Mouse (Mus musculus): ENCODE measurements around the gene Agmo.

Agmo gene

DNA sequence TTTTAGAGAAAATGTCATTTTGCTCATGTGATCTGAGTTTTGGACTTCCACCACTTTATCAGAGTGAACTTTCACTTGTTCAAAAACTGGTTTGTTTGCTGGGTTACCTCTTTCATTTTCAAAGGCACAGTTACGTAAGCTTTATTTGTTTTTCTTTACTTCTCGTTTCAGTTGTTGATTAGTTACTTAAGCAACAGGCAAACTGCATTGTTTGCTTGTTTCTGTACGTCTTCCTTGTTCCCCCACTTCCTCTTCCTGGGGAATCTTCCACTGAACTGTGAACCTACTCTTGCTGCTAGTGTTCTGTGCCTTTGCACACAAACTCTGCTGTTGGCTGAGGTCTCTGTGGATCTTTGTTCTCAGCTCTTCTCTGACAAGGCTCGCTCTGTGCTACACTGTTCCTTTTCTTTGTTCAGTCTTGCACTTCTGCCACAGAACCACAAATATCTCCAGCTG, at the start of gene Agmo:
TSS of gene Agmo (plus strand) at position 76 of the 456 bp plus-strand sequence.
- DNase-seq (ENCODE audit: low spot score in 2 of 2), result peak; percentile 5 to 16

DNA sequence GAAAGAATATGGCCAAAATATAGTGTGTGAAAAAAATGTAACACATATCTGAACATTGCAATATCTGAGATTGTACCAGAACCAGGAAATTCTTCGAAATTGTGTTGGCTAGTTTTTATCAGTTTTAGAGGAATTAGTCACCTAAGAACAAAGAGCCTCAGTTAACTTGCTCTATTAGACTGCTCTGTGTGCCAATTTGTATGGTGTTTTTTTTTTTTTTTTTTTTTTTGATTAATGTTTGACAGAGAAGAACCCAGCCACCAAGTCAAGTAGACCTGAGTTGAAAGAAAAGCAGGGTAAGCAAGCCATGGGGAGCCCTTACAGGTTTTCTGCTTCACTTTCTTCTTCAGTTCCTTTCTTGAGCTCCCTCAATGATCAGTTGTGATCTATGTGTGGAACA, 10.3 kb upstream of the Agmo start:
- no peak for DNase-seq (ENCODE audit: low spot score in 2 of 2)

DNA sequence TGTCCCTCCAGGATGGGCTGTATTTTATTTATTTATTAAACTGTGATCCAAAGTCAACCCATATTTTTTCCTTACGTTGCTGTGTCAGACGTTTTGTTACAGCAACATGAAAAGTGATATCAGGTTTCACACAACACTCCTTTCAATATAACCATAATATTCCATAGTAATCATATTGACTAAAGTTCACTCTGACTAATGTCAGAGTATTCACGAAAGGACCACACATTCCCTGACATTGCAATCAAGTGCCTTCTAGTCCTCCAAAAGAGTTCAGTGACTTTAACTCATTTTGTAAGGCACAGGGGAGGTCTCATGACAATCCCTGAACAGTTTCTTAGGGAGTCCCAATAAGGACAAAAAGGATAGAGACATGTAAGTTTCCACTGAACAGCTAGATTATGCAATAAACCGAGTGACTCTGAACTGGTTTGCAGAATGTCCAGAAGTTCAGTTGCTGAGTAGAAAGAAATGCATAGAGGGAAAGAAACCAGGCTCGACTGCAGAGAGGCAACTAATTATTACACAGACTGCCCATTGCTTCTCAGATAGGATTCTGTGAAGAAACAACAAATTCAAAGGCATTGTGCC, 371 bp upstream of the Agmo start:
- no peak for DNase-seq (ENCODE audit: low spot score in 2 of 2)

DNA sequence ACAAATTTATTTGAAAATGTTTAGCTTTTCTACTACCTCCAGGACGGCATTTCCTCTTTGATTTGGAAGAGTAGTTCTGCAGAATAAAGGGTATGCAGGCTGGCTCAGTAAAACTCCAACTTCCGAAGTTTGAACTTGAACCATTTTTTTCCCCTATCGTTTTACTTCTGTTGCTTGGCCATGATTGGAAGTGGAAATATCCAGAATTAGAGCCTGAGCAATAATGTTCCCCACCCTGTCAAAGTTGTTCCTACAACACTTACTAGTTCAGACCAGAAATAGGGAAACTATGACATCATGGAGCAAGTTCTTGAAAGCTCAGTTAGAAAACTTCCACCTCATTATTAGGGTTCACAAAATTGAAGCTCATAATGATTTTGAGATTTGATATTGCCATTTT, 1.0 kb downstream of the Agmo start:
- DNase-seq (ENCODE audit: low spot score in 2 of 2), result no peak

DNA sequence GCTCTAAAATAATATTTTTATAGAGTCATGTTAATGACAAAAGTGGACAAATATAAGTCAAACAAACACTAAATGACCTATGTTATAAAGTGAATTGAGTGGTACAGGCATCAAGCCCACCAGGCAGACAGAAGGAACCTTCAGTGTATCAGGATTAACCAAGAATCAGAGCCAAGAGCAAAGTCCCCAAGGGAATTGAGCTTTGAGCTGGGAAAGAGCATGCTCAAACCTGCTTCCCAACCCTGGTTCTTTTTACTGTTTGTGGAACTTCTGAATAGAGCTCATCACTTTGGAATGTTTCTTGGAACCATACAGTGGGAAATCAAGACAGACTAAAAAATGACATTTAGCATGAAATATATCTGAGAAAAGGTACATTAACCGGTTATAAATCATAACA, 3.4 kb downstream of the Agmo start:
- DNase-seq (ENCODE audit: low spot score in 2 of 2), result no peak

- DNase-seq (ENCODE audit: low spot score in 2 of 2), result no peak
Observed at GRCm38 (mm10) chr12:37251688-37252087, 10.2 kb downstream of the Agmo start.

DNA sequence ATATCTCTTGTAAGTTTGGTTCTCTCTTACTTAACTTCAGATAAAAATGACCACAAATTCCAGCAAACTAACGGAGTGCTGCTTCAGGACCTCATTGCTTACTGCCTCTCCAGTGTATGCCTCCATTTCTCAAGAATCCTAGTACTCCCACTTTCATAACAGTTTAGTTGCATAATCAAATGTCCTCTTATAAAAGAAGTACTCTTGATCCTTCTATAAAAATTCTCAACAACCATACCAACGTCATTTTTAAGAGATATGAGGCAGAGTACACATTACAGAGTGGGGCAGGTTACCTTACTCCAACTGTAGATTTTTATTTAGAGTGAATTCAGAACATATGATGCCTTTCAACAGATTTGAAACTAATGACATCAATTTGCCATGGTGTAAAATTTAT, 15.7 kb downstream of the Agmo start:
- DNase-seq (ENCODE audit: low spot score in 2 of 2), result no peak

- DNase-seq (ENCODE audit: low spot score in 2 of 2), result no peak
Observed at GRCm38 (mm10) chr12:37259771-37260528, 18.5 kb downstream of the Agmo start.

- no peak for DNase-seq (ENCODE audit: low spot score in 2 of 2)
Observed at GRCm38 (mm10) chr12:37263685-37264084, 22.2 kb downstream of the Agmo start.

DNA sequence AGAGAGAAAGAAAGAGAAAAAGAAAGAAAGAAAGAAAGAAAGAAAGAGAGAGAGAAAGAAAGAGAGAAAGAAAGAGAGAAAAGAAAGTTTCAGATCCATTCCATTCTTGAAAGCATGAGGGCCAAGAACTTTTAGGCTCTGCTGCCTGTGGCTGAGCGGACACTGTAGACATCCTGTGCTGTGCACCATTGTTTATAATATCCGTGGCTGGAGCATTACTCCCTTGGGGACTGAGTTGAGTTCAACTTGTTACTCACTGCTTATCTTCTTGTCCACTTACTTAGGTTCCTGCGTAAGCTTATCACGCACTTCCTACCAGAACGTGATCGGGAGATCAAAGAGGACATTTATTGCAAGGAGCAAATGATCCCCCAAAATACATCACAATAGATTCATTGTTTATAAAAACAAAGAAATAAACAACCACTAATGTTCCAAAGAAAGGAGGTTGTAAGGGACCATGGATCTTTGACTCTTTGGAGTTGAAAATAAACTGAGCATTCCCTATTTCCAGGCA, 27.3 kb downstream of the Agmo start:
- no peak for DNase-seq (ENCODE audit: low spot score in 2 of 2)

GRCm38 (mm10) chr12:37272660-37273059, 31.2 kb downstream of the Agmo start:
- DNase-seq (ENCODE audit: low spot score in 2 of 2), result no peak

- no peak for DNase-seq (ENCODE audit: low spot score in 2 of 2)
Observed at GRCm38 (mm10) chr12:37273964-37274657, 32.7 kb downstream of the Agmo start.

DNA sequence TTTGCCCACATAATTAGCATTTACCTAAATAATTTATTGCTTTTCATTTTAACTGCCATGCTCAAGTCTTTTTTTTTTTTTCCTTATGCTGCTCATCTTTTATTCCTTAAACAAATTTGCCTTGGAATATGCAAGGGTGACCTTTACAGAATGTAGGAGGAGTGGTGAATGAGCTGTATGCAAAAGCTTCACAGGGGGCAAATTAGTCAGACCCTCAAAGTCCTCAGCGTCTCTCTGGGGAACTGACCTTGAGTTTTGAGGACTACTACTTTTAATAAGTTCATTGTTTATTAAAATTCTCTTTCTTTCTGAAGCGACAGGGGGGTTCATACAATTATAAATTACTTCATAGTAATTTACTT, 33.2 kb downstream of the Agmo start:
- DNase-seq (ENCODE audit: low spot score in 2 of 2), result no peak

GRCm38 (mm10) chr12:37306956-37307466, 65.6 kb downstream of the Agmo start:
- DNase-seq (ENCODE audit: low spot score in 2 of 2), result no peak

GRCm38 (mm10) chr12:37310786-37311185, 69.3 kb downstream of the Agmo start:
- DNase-seq (ENCODE audit: low spot score in 2 of 2), result no peak

DNA sequence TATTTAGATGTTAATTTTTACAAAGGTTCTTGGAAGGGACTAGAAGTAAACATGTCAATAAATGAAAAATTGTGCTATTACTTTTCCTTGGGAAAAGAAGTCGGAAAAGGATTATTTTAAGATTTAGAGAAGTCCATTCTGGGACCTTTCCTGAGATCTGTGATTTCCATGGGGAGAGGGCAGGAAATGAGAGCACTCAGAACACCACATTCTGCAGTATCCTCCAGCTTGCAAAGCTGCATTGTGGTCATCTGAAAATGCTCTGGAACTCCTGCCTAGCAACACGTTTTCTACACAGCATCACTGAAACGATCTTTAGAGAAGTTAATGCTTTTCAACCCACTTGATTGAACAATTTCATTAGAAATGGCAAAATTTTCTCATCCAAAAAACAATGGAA, 81.4 kb downstream of the Agmo start:
- no peak for DNase-seq (ENCODE audit: low spot score in 2 of 2)

- DNase-seq (ENCODE audit: low spot score in 2 of 2), result no peak
Observed at GRCm38 (mm10) chr12:37334987-37335386, 93.5 kb downstream of the Agmo start.

GRCm38 (mm10) chr12:37344225-37344624, 102.8 kb downstream of the Agmo start:
- no peak for DNase-seq (ENCODE audit: low spot score in 2 of 2)

DNA sequence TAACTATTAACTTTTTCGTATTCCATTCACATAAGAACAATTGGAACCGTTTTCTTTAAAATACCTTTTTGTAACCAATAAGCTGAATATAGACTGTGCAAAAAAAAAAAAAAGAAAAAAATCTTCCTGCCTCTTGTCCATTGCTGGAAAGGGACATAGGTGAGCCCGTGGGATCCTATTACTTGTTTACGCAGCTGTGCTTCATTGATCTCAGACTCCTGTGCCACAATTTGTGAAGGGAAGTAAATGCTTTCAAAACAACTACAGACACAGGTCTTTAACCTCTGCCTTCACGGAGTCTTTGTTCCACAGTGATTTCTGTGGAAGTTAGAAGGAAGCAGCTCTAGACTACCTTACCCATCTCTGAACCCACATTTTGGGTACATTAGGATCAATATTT, 104.3 kb downstream of the Agmo start:
- DNase-seq (ENCODE audit: low spot score in 2 of 2), result no peak

GRCm38 (mm10) chr12:37392316-37392715, 150.9 kb downstream of the Agmo start:
- DNase-seq (ENCODE audit: low spot score in 2 of 2), result no peak

- DNase-seq (ENCODE audit: low spot score in 2 of 2), result no peak
Observed at GRCm38 (mm10) chr12:37402541-37402940, 161.1 kb downstream of the Agmo start.

DNA sequence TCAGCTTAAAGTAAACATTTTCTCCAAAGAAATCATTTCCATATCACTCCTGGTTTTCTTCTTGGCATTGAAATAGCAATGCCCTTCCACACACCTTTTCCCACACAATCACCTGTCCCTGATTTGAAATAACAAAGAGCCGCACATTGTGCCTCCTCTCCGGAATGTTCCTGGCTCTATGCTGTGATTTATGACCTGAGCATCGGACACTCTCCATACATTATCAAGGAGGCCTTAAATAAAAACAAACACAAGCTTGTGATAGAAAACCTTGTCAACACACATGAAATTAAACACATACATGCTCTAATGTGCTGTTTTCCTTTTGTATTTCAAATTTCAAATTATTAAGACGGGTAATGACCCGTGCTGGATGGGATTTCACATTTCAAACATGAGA, 184.9 kb downstream of the Agmo start:
- no peak for DNase-seq (ENCODE audit: low spot score in 2 of 2)

- no peak for DNase-seq (ENCODE audit: low spot score in 2 of 2)
Observed at GRCm38 (mm10) chr12:37426750-37427149, 185.3 kb downstream of the Agmo start.
